ENCODE assay signal across 8 mouse cellular contexts in genomic region chr17:26939178-26939972, GRCm38 (mm10). TPM values are rescaled to one million over a fixed set of nuclear protein-coding genes. Genes with fewer than 3 reads are reported as not detected.
DNase-seq lines count a peak whose midpoint lies in the region; ATAC-seq and TF ChIP-seq lines count a peak whose summit lies in the region.

Gene Cuta, minus strand, starts transcription at chr17:26939569.

- 0 out of 2 replicates have a peak, but pooled peaks have one; percentile 52 for TF ChIP-seq POLR2A in bone marrow macrophage, adult 2 months (IDR thresholded peaks at IDR 0.05; ENCODE audit: borderline replicate concordance, low read depth, low read length)
- peak; percentile 77 for TF ChIP-seq POLR2A in embryonic fibroblast, embryonic 13.5 days (IDR thresholded peaks at IDR 0.05; ENCODE audit: low read depth, low read length)

- H3K9me3 ChIP-seq in kidney, embryonic 14.5 days (ENCODE audit: control insufficient read depth, low read length), result no peaks in the 10 kb centered on the region
- no peaks in the 10 kb centered on the region for H3K9me3 ChIP-seq in limb, embryonic 15.5 days

- peak; percentile 93 for ATAC-seq in kidney, embryonic 14.5 days (ENCODE audit: low FRiP score, low TSS enrichment)
- peak; percentile 94 for ATAC-seq in limb, embryonic 15.5 days (ENCODE audit: insufficient number of reproducible peaks, low FRiP score, low TSS enrichment, low read depth)

- no peak for TF ChIP-seq CTCF in bone marrow macrophage, adult 2 months (IDR thresholded peaks at IDR 0.05; ENCODE audit: low read depth, low read length)
- no peak for TF ChIP-seq CTCF in embryonic fibroblast, embryonic 13.5 days (IDR thresholded peaks at IDR 0.05; ENCODE audit: borderline replicate concordance, insufficient read depth, low read length)

- WGBS in kidney, embryonic 14.5 days, result under 1% methylated on average over 67 of the region's 70 CpGs
- 0% methylated on average over 69 of the region's 70 CpGs for WGBS in limb, embryonic 15.5 days

- peak within 1 kb of the TSS; percentile 84 for H3K4me3 ChIP-seq in bone marrow macrophage, adult 2 months (ENCODE audit: insufficient read depth, low read length)
- peak within 1 kb of the TSS; percentile 98 for H3K4me3 ChIP-seq in embryonic fibroblast, embryonic 13.5 days (ENCODE audit: insufficient read depth, low read length)
- peak within 1 kb of the TSS; percentile 81 for H3K4me3 ChIP-seq in kidney, embryonic 14.5 days (ENCODE audit: low read length)
- peak within 1 kb of the TSS; percentile 69 for H3K4me3 ChIP-seq in limb, embryonic 15.5 days

- H3K4me2 ChIP-seq in kidney, embryonic 14.5 days (replicated peaks; ENCODE audit: low read depth, low read length), result peak within 1 kb of the TSS; percentile 90
- peak within 1 kb of the TSS; percentile 78 for H3K4me2 ChIP-seq in limb, embryonic 15.5 days

- H3K27me3 ChIP-seq in kidney, embryonic 14.5 days (ENCODE audit: control insufficient read depth, insufficient read depth, low read length), result no peaks in the 10 kb centered on the region
- H3K27me3 ChIP-seq in limb, embryonic 15.5 days, result no peaks in the 10 kb centered on the region

- DNase-seq in A20 (ENCODE audit: low read depth, low spot score), result peak; percentile 100
- peak; percentile 100 for DNase-seq in heart, adult 9 months (ENCODE audit: low spot score in 2 of 2)
- DNase-seq in monocyte, adult 2 months (ENCODE audit: low read depth in 1 of 2, low spot score in 2 of 2), result peak; percentile 99 to 100
- DNase-seq in spleen, postnatal 36 days (ENCODE audit: low spot score in 2 of 2), result peak; percentile 100

- H3K4me1 ChIP-seq in bone marrow macrophage, adult 2 months (ENCODE audit: control insufficient read depth, insufficient read depth, low read length), result peaks cover 18% of the 10 kb centered on the region
- H3K4me1 ChIP-seq in embryonic fibroblast, embryonic 13.5 days (ENCODE audit: control insufficient read depth, insufficient read depth, low read length), result peaks cover 6% of the 10 kb centered on the region; the same call in 1 of the 2 replicates
- peaks cover 27% of the 10 kb centered on the region for H3K4me1 ChIP-seq in kidney, embryonic 14.5 days (ENCODE audit: control insufficient read depth, insufficient read depth, low read length)
- H3K4me1 ChIP-seq in limb, embryonic 15.5 days, result peaks cover 43% of the 10 kb centered on the region

- H3K27ac ChIP-seq in bone marrow macrophage, adult 2 months (ENCODE audit: insufficient read depth, low read depth, low read length), result peak within 1 kb of the TSS; percentile 79
- peak within 1 kb of the TSS; percentile 85 for H3K27ac ChIP-seq in embryonic fibroblast, embryonic 13.5 days (ENCODE audit: insufficient read depth, low read length)
- peak within 1 kb of the TSS; percentile 96 for H3K27ac ChIP-seq in kidney, embryonic 14.5 days (ENCODE audit: low read depth, low read length)
- H3K27ac ChIP-seq in limb, embryonic 15.5 days, result peak within 1 kb of the TSS; percentile 95

- peak within 1 kb of the TSS; percentile 81 for H3K9ac ChIP-seq in kidney, embryonic 14.5 days (ENCODE audit: low read depth, low read length)
- H3K9ac ChIP-seq in limb, embryonic 15.5 days, result peak within 1 kb of the TSS; percentile 64

- peaks cover 28% of the 10 kb centered on the region for H3K36me3 ChIP-seq in kidney, embryonic 14.5 days (ENCODE audit: control insufficient read depth, insufficient read depth, low read length)
- peaks cover 30% of the 10 kb centered on the region for H3K36me3 ChIP-seq in limb, embryonic 15.5 days

RNA-seq across cellular contexts. Expression of gene Cuta, which starts in this region (rescaled TPM):
- polyA plus RNA-seq in bone marrow macrophage, adult 2 months (2012; ENCODE audit: insufficient read depth, insufficient read length, missing spikeins), result 120 and 134 TPM in 2 replicates
- polyA plus RNA-seq in embryonic fibroblast, embryonic 13.5 days (2011; ENCODE audit: insufficient read length, low read depth, missing spikeins), result 80.0 and 90.5 TPM in 2 replicates
- polyA plus RNA-seq in kidney, embryonic 14.5 days (2014; fragmentation: Nextera tagmentation; extraction: Ambion mirVana), result 164 and 182 TPM in 2 replicates
- 158 and 172 TPM in 2 replicates for polyA plus RNA-seq in limb, embryonic 15.5 days (2015; fragmentation: Nextera tagmentation; extraction: Ambion mirVana)

Comparison
In these comparisons a context has a peak if more than half of its experiments do, and no peak if none do; other contexts are left out.
1. Peak in every context shown above with its lines: DNase-seq, ATAC-seq, H3K4me3 ChIP-seq and H3K27ac ChIP-seq.